Mouse (Mus musculus): ENCODE measurements around the gene Speer3.
"Not testable (repeated sequence)": the region's sequence is repeated elsewhere in the genome, so short reads cannot be mapped to it uniquely, and the experiment has no call there.

Speer3 gene

GRCm38 (mm10) chr5:13791319-13791718, at the start of gene Speer3:
Speer3 (plus strand) TSS chr5:13791619.
- no peak for DNase-seq (ENCODE audit: low spot score)

DNA sequence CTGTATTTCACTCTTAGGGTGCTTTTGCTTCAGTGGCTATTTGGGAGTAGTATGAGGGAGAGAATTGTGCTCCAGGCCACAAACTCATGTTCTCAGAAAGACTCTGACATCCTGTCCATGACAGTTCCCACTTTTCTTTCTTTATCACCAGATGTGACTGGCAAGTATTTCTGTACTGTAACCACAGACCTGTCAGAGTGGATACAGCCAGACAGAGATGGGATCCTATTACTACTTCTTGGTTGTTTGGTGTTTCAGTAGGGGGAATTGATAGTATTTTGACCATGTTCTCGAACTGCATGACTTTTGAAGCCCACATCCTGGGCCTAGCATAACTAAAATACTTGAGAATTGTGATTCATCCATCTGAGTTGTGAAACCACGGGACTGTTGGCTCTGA, 19.1 kb downstream of the Speer3 start:
- not testable (repeated sequence) for DNase-seq (ENCODE audit: low spot score)

DNA sequence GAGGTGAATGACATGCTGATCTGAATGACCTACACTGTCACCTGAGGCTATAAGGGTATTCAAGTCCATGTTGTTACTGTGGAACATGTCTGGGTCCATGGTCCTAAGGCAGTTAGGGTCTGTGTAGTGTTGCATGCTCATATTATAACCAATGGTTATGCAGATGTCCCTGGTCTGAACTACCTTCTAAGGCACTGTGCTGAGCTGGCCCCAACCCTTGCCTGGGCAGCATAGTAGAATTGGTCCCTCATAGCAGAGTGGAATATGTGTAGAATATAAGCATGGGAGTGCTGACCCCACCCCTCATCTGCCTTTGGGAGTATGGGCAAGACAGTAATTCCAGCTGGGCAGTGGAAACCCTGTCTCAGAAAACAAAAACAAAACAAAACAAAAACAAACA, 33.7 kb downstream of the Speer3 start:
- DNase-seq (ENCODE audit: low spot score) = no peak

DNA sequence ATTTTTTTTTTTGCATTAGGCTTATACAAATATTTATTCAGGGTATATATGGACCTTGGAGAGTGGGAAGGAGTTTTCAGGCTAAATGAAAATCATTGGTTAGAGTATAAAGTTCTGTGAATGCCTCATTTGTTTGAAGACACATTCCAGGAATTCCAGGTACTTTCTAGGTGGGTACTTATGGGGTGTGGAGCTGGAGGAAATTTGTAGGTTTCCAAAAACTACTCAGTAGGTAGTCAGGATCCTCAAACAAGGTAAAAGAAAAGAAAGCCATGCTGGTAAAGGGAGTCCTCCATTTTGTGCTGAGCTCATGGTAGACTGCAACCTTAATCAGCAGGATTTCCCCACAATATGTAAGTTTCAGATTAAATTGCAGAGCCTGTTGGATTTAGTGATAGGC, 35.3 kb downstream of the Speer3 start:
- no peak for DNase-seq (ENCODE audit: low spot score)

DNA sequence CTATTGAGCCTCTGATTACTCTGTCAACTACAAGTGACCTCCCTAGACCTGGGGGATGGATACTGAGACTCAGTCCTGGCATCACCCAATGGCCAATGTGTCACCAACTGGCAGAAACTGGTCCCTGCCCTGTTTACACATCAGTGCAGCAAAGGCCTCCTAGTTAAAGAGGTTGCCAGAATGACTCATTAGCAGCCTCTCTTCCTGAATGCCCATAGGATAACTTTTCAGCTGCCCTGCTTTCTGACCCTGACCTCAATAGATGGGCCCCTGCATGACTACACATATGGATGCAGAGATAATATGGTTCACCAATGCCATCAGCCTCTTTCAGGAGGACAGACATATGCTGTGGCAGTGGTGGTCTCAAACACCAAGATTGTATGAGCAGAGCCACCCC, 52.9 kb downstream of the Speer3 start:
- no peak for DNase-seq (ENCODE audit: low spot score)
